Mouse (Mus musculus) CH12.LX (cell line): ENCODE results near the gene Mogat2. TPM values are rescaled to one million over a fixed set of nuclear protein-coding genes. Genes with fewer than 3 reads are reported as not detected.

Experiments used
- DNase-seq: peaks from one replicate; pipeline ENCODE4 v3.0.0-alpha.2; 2013; ENCODE audit errors: extremely low read depth
- H3K27ac ChIP-seq: 2 replicates; pipeline ENCODE4 v1.5.1; 2012; ENCODE audit warnings: low read depth, mild to moderate bottlenecking, control low read depth, moderate library complexity; ENCODE audit not compliant: insufficient read depth
- H3K27me3 ChIP-seq: replicated peaks from 2 replicates; pipeline ENCODE3; 2012; ENCODE audit warnings: inconsistent platforms
- H3K36me3 ChIP-seq, 2 experiments: replicated peaks in 1 of 2; 2 replicates each; pipeline versions ENCODE3 to v1.6.1; 2012; ENCODE audit warnings: inconsistent platforms in 1 of 2, low read length in 1 of 2, mild to moderate bottlenecking in 1 of 2, mixed read lengths in 1 of 2, moderate library complexity in 1 of 2; ENCODE audit not compliant: control insufficient read depth in 1 of 2, insufficient read depth in 1 of 2
- H3K4me1 ChIP-seq, 2 experiments: 2 replicates each; pipeline ENCODE4 v1.6.1; 2012; ENCODE audit warnings: inconsistent platforms in 1 of 2, moderate library complexity in 1 of 2; ENCODE audit not compliant: insufficient read depth in 2 of 2, control insufficient read depth in 1 of 2
- H3K4me2 ChIP-seq: 2 replicates; pipeline ENCODE4 v1.6.1; 2012; ENCODE audit warnings: low read depth, mild to moderate bottlenecking, control low read depth; ENCODE audit not compliant: poor library complexity, insufficient read depth, severe bottlenecking
- H3K4me3 ChIP-seq, 3 experiments: fragments of 150-350 bp in 1 of 3; sonication (generic) in 1 of 3; replicated peaks in 1 of 3; 2 replicates each; pipeline versions ENCODE3 to v1.5.1; 2011 to 2012; ENCODE audit warnings: low read depth in 2 of 3, low read length in 2 of 3, mild to moderate bottlenecking in 2 of 3, moderate library complexity in 2 of 3, control low read depth in 1 of 3, improper control_type of control experiment in 1 of 3, inconsistent platforms in 1 of 3, mixed read lengths in 1 of 3; ENCODE audit not compliant: poor library complexity in 1 of 3
- H3K79me2 ChIP-seq: replicated peaks from 2 replicates; pipeline ENCODE4 v1.6.1; 2012; ENCODE audit warnings: mild to moderate bottlenecking, moderate library complexity; ENCODE audit not compliant: control insufficient read depth, poor library complexity, insufficient read depth, severe bottlenecking; ENCODE audit errors: extremely low read depth
- H3K9ac ChIP-seq: 2 replicates; pipeline ENCODE4 v1.6.1; 2012; ENCODE audit warnings: low read depth, mild to moderate bottlenecking, control low read depth, moderate library complexity; ENCODE audit not compliant: insufficient read depth
- H3K9me3 ChIP-seq: replicated peaks from 2 replicates; pipeline ENCODE3; 2012; ENCODE audit warnings: low read length, inconsistent platforms, mixed read lengths
- BHLHE40 ChIP-seq: IDR thresholded peaks from 2 replicates; pipeline ENCODE4 v1.6.1; 2011; ENCODE audit warnings: mild to moderate bottlenecking, low read depth, low read length, improper control_type of control experiment
- CHD1 ChIP-seq: IDR thresholded peaks from 2 replicates; pipeline ENCODE4 v1.6.1; 2012; ENCODE audit warnings: low read depth, low read length, improper control_type of control experiment, inconsistent platforms
- CHD2 ChIP-seq: IDR thresholded peaks from 2 replicates; pipeline ENCODE4 v1.6.1; 2011; ENCODE audit warnings: low read length, improper control_type of control experiment
- CTCF ChIP-seq, 2 experiments: IDR thresholded peaks in 1 of 2; conservative IDR thresholded peaks in 1 of 2; 2 replicates each; pipeline ENCODE4 v1.5.1; 2011 to 2012; ENCODE audit warnings: low read depth in 2 of 2, low read length in 2 of 2, improper control_type of control experiment in 1 of 2, inconsistent platforms in 1 of 2, mild to moderate bottlenecking in 1 of 2, moderate library complexity in 1 of 2
- E2F4 ChIP-seq: IDR thresholded peaks from 2 replicates; pipeline ENCODE4 v1.6.1; 2011; ENCODE audit warnings: low read depth, low read length, improper control_type of control experiment; ENCODE audit not compliant: insufficient replicate concordance
- GABPA ChIP-seq: IDR thresholded peaks from 2 replicates; pipeline ENCODE4 v1.6.1; 2012; ENCODE audit warnings: low read depth, low read length, improper control_type of control experiment, inconsistent platforms; ENCODE audit not compliant: insufficient replicate concordance
- HCFC1 ChIP-seq: IDR thresholded peaks from 2 replicates; pipeline ENCODE4 v1.6.1; 2012; ENCODE audit warnings: low read depth, mild to moderate bottlenecking, inconsistent platforms, low read length, improper control_type of control experiment
- JUN ChIP-seq: IDR thresholded peaks from 2 replicates; pipeline ENCODE4 v1.6.1; 2011; ENCODE audit warnings: low read depth, mild to moderate bottlenecking, low read length, improper control_type of control experiment, moderate library complexity; ENCODE audit not compliant: insufficient read depth
- MAX ChIP-seq: IDR thresholded peaks from 2 replicates; pipeline ENCODE4 v1.6.1; 2011; ENCODE audit warnings: low read length, improper control_type of control experiment
- MEF2A ChIP-seq: IDR thresholded peaks from 2 replicates; pipeline ENCODE4 v1.6.1; 2014; ENCODE audit warnings: low read depth, mild to moderate bottlenecking, inconsistent platforms, low read length, improper control_type of control experiment, borderline replicate concordance
- PAX5 ChIP-seq: IDR thresholded peaks from 2 replicates; pipeline ENCODE4 v1.6.1; 2012; ENCODE audit warnings: low read length, inconsistent platforms, mixed read lengths
- POLR2A ChIP-seq: IDR thresholded peaks from 2 replicates; pipeline ENCODE4 v1.6.1; 2011; ENCODE audit warnings: low read depth, mild to moderate bottlenecking, improper control_type of control experiment, low read length
- POLR2AphosphoS2 ChIP-seq: IDR thresholded peaks from 2 replicates; pipeline ENCODE4 v1.6.1; 2011; ENCODE audit warnings: low read depth, low read length, improper control_type of control experiment
- UBTF ChIP-seq: IDR thresholded peaks from 2 replicates; pipeline ENCODE4 v1.6.1; 2012; ENCODE audit warnings: low read depth, mild to moderate bottlenecking, inconsistent platforms, low read length, improper control_type of control experiment, moderate library complexity
- USF1 ChIP-seq: IDR thresholded peaks from 2 replicates; pipeline ENCODE4 v1.6.1; 2014; ENCODE audit warnings: low read depth, mild to moderate bottlenecking, inconsistent platforms, low read length, improper control_type of control experiment
- USF2 ChIP-seq: conservative IDR thresholded peaks from 2 replicates; pipeline ENCODE4 v1.6.1; 2011; ENCODE audit warnings: low read depth, low read length, improper control_type of control experiment
- ZC3H11A ChIP-seq: IDR thresholded peaks from 2 replicates; pipeline ENCODE4 v1.6.1; 2012; ENCODE audit warnings: low read depth, mild to moderate bottlenecking, inconsistent platforms, low read length, improper control_type of control experiment
- ZMIZ1 ChIP-seq: IDR thresholded peaks from 2 replicates; pipeline ENCODE4 v1.6.1; 2012; ENCODE audit warnings: low read depth, mild to moderate bottlenecking, inconsistent platforms, low read length, improper control_type of control experiment
- ZNF384 ChIP-seq: IDR thresholded peaks from 2 replicates; pipeline ENCODE4 v1.6.1; 2012; ENCODE audit warnings: low read depth, low read length, improper control_type of control experiment, inconsistent platforms
- dilution Hi-C: fragments of 300-500 bp; cut with MboI; formaldehyde crosslinking; loops from 2 replicates; pipeline ENCODE4 v1.14.3; 2020; ENCODE audit warnings: low sequenced_read_pairs; ENCODE audit not compliant: extremely low pct_unique_long_range_greater_than_20kb, extremely low pct_ligation_motif_present
- in situ Hi-C: fragments of 300-500 bp; cut with MboI; formaldehyde crosslinking; loops from 3 replicates; pipeline ENCODE4 v1.14.3; 2019; ENCODE audit warnings: low sequenced_read_pairs, low pct_ligation_motif_present, low pct_unique_long_range_greater_than_20kb, mixed read lengths
- polyA plus RNA-seq: library from polyadenylated mRNA; unstranded; fragments of >175 nt; gene quantifications from 2 replicates; pipeline ENCODE4 v1.2.1, GENCODE M21; 2012; ENCODE audit warnings: low read depth; ENCODE audit not compliant: insufficient read length
- total RNA-seq, 2 experiments: library from RNA; depleted of rRNA; stranded (reverse); fragments of 300-350 nt in 1 of 2; fragments of >200 nt in 1 of 2; gene quantifications; 2 replicates each; pipeline ENCODE4 v1.2.3; 2012 to 2014

Gene Mogat2
- total and polyA plus RNA-seq, 3 experiments = not detected

GRCm38 (mm10) chr7:99236888-99237660 is 1.3 kb downstream of the Mogat2 start:
- in situ Hi-C loops = no loop called here
- no peak overlapping the region for H3K4me3 ChIP-seq
- no peak overlapping the region for H3K4me2 ChIP-seq
- no peak overlapping the region for H3K9ac ChIP-seq
- no peak overlapping the region for H3K27ac ChIP-seq
- TF ChIP-seq UBTF (no peak), BHLHE40 (no peak), CHD1 (no peak), POLR2A (no peak), ZC3H11A (no peak), MAX (no peak), POLR2AphosphoS2 (no peak), ZNF384 (no peak), MEF2A (no peak), HCFC1 (no peak), JUN (no peak), CHD2 (no peak), GABPA (no peak), CTCF (conservative IDR thresholded peaks at IDR 0.05 in 1 of 2, IDR thresholded peaks at IDR 0.05 in 1 of 2; ENCODE audit: low read depth in 2 of 2, low read length in 2 of 2) (no peak), PAX5 (no peak), ZMIZ1 (no peak), USF1 (no peak)
- H3K4me1 ChIP-seq = no peaks in the 10 kb centered on the region
- H3K9me3 ChIP-seq = no peaks in the 10 kb centered on the region
- DNase-seq = no peak
- dilution Hi-C loops = no loop called here
- H3K79me2 ChIP-seq = no peaks in the 10 kb centered on the region
- H3K36me3 ChIP-seq = no peaks in the 10 kb centered on the region
- H3K27me3 ChIP-seq = peaks cover 15% of the 10 kb centered on the region

- TF ChIP-seq E2F4 (no peak), USF2 (no peak), POLR2A (no peak)
- H3K9me3 ChIP-seq = no peaks in the 10 kb centered on the region
- dilution Hi-C loops = no loop called here
- in situ Hi-C loops = no loop called here
- peaks cover 14% of the 10 kb centered on the region for H3K27me3 ChIP-seq
- no peak overlapping the region for H3K4me2 ChIP-seq
- H3K36me3 ChIP-seq = no peaks in the 10 kb centered on the region
- no peak overlapping the region for H3K9ac ChIP-seq
- H3K27ac ChIP-seq = no peak overlapping the region
- no peaks in the 10 kb centered on the region for H3K4me1 ChIP-seq
- no peak overlapping the region for H3K4me3 ChIP-seq
- DNase-seq = no peak
- H3K79me2 ChIP-seq = no peaks in the 10 kb centered on the region
Observed at GRCm38 (mm10) chr7:99235657-99236056, 2.8 kb downstream of the Mogat2 start.
